In genomic region chr11:119339637-119340036, GRCm38 (mm10) we compare ENCODE assay signal across 10 mouse cellular contexts. TPM values are rescaled to one million over a fixed set of nuclear protein-coding genes. Genes with fewer than 3 reads are reported as not detected.
A peak's percentile ranks its signal among the peaks of the same experiment; 100 is the strongest.
DNase-seq lines count a peak whose midpoint lies in the region; ATAC-seq lines count a peak whose summit lies in the region.
"Had no signal": no experiment of that assay in that cellular context is flagged by ENCODE, and none has a peak within 500 bp of the region (broad histone marks: within the 10 kb centered on the region; RNA-seq: fewer than 3 reads in every experiment).

No protein-coding gene starts in this region.

- ATAC-seq in kidney, embryonic 16.5 days (ENCODE audit: low FRiP score, low TSS enrichment), result no peak

- H3K36me3 ChIP-seq in kidney, embryonic 16.5 days (ENCODE audit: insufficient read depth, low read length), result no peaks in the 10 kb centered on the region
- no peaks in the 10 kb centered on the region for H3K36me3 ChIP-seq in splenic B cell, adult 2 months (ENCODE audit: control insufficient read depth, insufficient read depth, low read length, poor library complexity, severe bottlenecking)
- H3K36me3 ChIP-seq: embryonic facial prominence, embryonic 15.5 days; stomach, embryonic 15.5 days had no signal

- DNase-seq in kidney, adult 11 months, result peak; percentile 58
- DNase-seq in adrenal gland, adult 8-10 months, result peak; percentile 68
- DNase-seq in embryo, embryonic 9.5 days (ENCODE audit: extremely low spot score), result peak; percentile 67
- peak; percentile 71 to 82 for DNase-seq in heart, postnatal 10 days
- DNase-seq in layer of hippocampus, postnatal 10 days (ENCODE audit: low spot score in 2 of 2), result peak; percentile 68 to 74
- peak; percentile 65 to 77 for DNase-seq in lung, postnatal 4 days
- peak; percentile 92 for DNase-seq in splenic B cell, adult 2 months (ENCODE audit: low read depth, low spot score)

- no peak overlapping the region for H3K4me2 ChIP-seq in kidney, embryonic 16.5 days (replicated peaks; ENCODE audit: low read depth, low read length)
- H3K4me2 ChIP-seq: embryonic facial prominence, embryonic 15.5 days; stomach, embryonic 15.5 days had no signal

- WGBS in kidney, embryonic 16.5 days, result 6% methylated on average over 5 of the region's 5 CpGs

- no peaks in the 10 kb centered on the region for H3K9me3 ChIP-seq in kidney, embryonic 16.5 days (ENCODE audit: low read length)
- H3K9me3 ChIP-seq: embryonic facial prominence, embryonic 15.5 days; stomach, embryonic 15.5 days had no signal

- H3K9ac ChIP-seq in kidney, embryonic 16.5 days (replicated peaks; ENCODE audit: low read length), result no peak overlapping the region
- H3K9ac ChIP-seq: embryonic facial prominence, embryonic 15.5 days; stomach, embryonic 15.5 days had no signal

- H3K27me3 ChIP-seq in kidney, embryonic 16.5 days (ENCODE audit: insufficient read depth, low read length), result no peaks in the 10 kb centered on the region
- H3K27me3 ChIP-seq in splenic B cell, adult 2 months (ENCODE audit: control insufficient read depth, insufficient read depth, low read length, poor library complexity, severe bottlenecking), result no peaks in the 10 kb centered on the region
- H3K27me3 ChIP-seq: embryonic facial prominence, embryonic 15.5 days; stomach, embryonic 15.5 days had no signal

- H3K4me1 ChIP-seq in kidney, embryonic 16.5 days (ENCODE audit: insufficient read depth, low read length), result no peaks in the 10 kb centered on the region
- H3K4me1 ChIP-seq: embryonic facial prominence, embryonic 15.5 days; stomach, embryonic 15.5 days had no signal

- intact Hi-C loops in heart, postnatal 10 days (cut with DNase I), result loop anchor here (1.0 to 5.0 kb wide), 4 partner anchors 24 to 151 kb away; no protein-coding TSS in a partner anchor

- H3K4me3 ChIP-seq in kidney, embryonic 16.5 days (ENCODE audit: low read length), result no peak overlapping the region
- H3K4me3 ChIP-seq: embryonic facial prominence, embryonic 15.5 days; stomach, embryonic 15.5 days had no signal

- no peak overlapping the region for H3K27ac ChIP-seq in kidney, embryonic 16.5 days (ENCODE audit: low read length)
- H3K27ac ChIP-seq: embryonic facial prominence, embryonic 15.5 days; stomach, embryonic 15.5 days had no signal

RNA-seq across cellular contexts. Expression of gene Sgsh, which starts 15.7 kb away (rescaled TPM):
- polyA plus RNA-seq in kidney, embryonic 16.5 days (2015; fragmentation: Nextera tagmentation; extraction: Ambion mirVana), result 8.3 and 8.7 TPM in 2 replicates
- total RNA-seq in adrenal gland, adult 8-10 months (2022), result 10 to 100 TPM; 21.9 to 28.3 (median 24.9) TPM
- 1 to 10 TPM; 7.9 TPM for total RNA-seq in heart, postnatal 10 days (2021)
- total RNA-seq in layer of hippocampus, postnatal 10 days (2021), result 1 to 10 TPM; 4.7 to 5.1 TPM

RNA-seq across cellular contexts. Expression of gene Slc26a11, which starts 15.7 kb away (rescaled TPM):
- 11.3 and 12.5 TPM in 2 replicates for polyA plus RNA-seq in kidney, embryonic 16.5 days (2015; fragmentation: Nextera tagmentation; extraction: Ambion mirVana)
- 10 to 100 TPM in 2 of 4 experiments, 1 to 10 TPM in 2; 9.0 to 10.2 (median 9.9) TPM for total RNA-seq in adrenal gland, adult 8-10 months (2022)
- 1 to 10 TPM; 3.7 to 5.0 TPM for total RNA-seq in heart, postnatal 10 days (2021)
- 1 to 10 TPM; 5.4 to 6.3 TPM for total RNA-seq in layer of hippocampus, postnatal 10 days (2021)

RNA-seq across cellular contexts. Expression of gene Card14, which starts 32.1 kb away (rescaled TPM):
- 0.36 and 0.52 TPM in 2 replicates for polyA plus RNA-seq in kidney, embryonic 16.5 days (2015; fragmentation: Nextera tagmentation; extraction: Ambion mirVana)
- 1 to 10 TPM in 1 of 4 experiments, under 1 TPM in 3; 0.12 to 1.1 (median 0.75) TPM for total RNA-seq in adrenal gland, adult 8-10 months (2022)
- total RNA-seq in heart, postnatal 10 days (2021), result under 1 TPM; 0.07 to 0.12 TPM
- total RNA-seq in layer of hippocampus, postnatal 10 days (2021), result under 1 TPM; 0.25 to 0.38 TPM

RNA-seq across cellular contexts. Expression of gene Eif4a3, which starts 39.7 kb away (rescaled TPM):
- polyA plus RNA-seq in kidney, embryonic 16.5 days (2015; fragmentation: Nextera tagmentation; extraction: Ambion mirVana), result 381 and 389 TPM in 2 replicates
- total RNA-seq in adrenal gland, adult 8-10 months (2022), result 100 to 1,000 TPM; 130 to 147 (median 132) TPM
- 100 to 1,000 TPM; 105 to 112 TPM for total RNA-seq in heart, postnatal 10 days (2021)
- total RNA-seq in layer of hippocampus, postnatal 10 days (2021), result 10 to 100 TPM; 88.9 to 93.0 TPM

RNA-seq across cellular contexts. Expression of gene Rnf213, which starts 53.3 kb away (rescaled TPM):
- polyA plus RNA-seq in kidney, embryonic 16.5 days (2015; fragmentation: Nextera tagmentation; extraction: Ambion mirVana), result 5.5 and 5.6 TPM in 2 replicates
- 10 to 100 TPM; 28.2 to 41.6 (median 36.2) TPM for total RNA-seq in adrenal gland, adult 8-10 months (2022)
- total RNA-seq in heart, postnatal 10 days (2021), result 10 to 100 TPM; 14.0 to 19.6 TPM
- total RNA-seq in layer of hippocampus, postnatal 10 days (2021), result 1 to 10 TPM; 3.8 TPM
